Mouse (Mus musculus): ENCODE results near the gene Btaf1.

GRCm38 (mm10) chr19:37040906-37041305 lies 115.0 kb downstream of the Btaf1 start:
- TF ChIP-seq POLR2A (IDR thresholded peaks at IDR 0.05; ENCODE audit: borderline replicate concordance, low read depth, low read length), result no peak
- no peak for TF ChIP-seq CTCF (IDR thresholded peaks at IDR 0.05; ENCODE audit: low read depth, low read length)

All from bone marrow macrophage, adult 2 months (primary cell).